In genomic region chr5:136102099-136102820, GRCm38 (mm10) we compare ENCODE assay signal across 7 mouse cellular contexts. TPM values are rescaled to one million over a fixed set of nuclear protein-coding genes. Genes with fewer than 3 reads are reported as not detected.
DNase-seq lines count a peak whose midpoint lies in the region; ATAC-seq and TF ChIP-seq lines count a peak whose summit lies in the region.

No protein-coding gene starts in this region.

- peak; percentile 76 for TF ChIP-seq CTCF in cortical plate, adult 2 months (IDR thresholded peaks at IDR 0.05; ENCODE audit: extremely low read depth, insufficient read depth, low read length)
- TF ChIP-seq CTCF in spleen, adult 2 months (IDR thresholded peaks at IDR 0.05; ENCODE audit: extremely low read depth, insufficient read depth, insufficient read length, insufficient replicate concordance), result peak; percentile 82

- H3K27me3 ChIP-seq in limb, embryonic 13.5 days, result peaks cover 31% of the 10 kb centered on the region
- peaks cover 9% of the 10 kb centered on the region; the same call in 1 of the 2 replicates for H3K27me3 ChIP-seq in midbrain, embryonic 15.5 days (replicated peaks)
- no peaks in the 10 kb centered on the region for H3K27me3 ChIP-seq in spleen, adult 2 months (ENCODE audit: control insufficient read depth, insufficient read depth, low read length)

- TF ChIP-seq POLR2A in cortical plate, adult 2 months (IDR thresholded peaks at IDR 0.05; ENCODE audit: extremely low read depth, insufficient read depth, low read length), result no peak
- no peak for TF ChIP-seq POLR2A in spleen, adult 2 months (IDR thresholded peaks at IDR 0.05; ENCODE audit: low read depth, low read length)

- 5% methylated on average over 41 of the region's 41 CpGs for WGBS in limb, embryonic 13.5 days
- WGBS in midbrain, embryonic 15.5 days, result 5% methylated on average over 41 of the region's 41 CpGs
- WGBS in spleen, adult 2 months, result 13% methylated on average over 41 of the region's 41 CpGs

- peak overlapping the region; percentile 32 for H3K4me3 ChIP-seq in cortical plate, adult 2 months (ENCODE audit: insufficient read depth, low read length)
- H3K4me3 ChIP-seq in limb, embryonic 13.5 days, result peak overlapping the region; percentile 37
- H3K4me3 ChIP-seq in midbrain, embryonic 15.5 days, result peak overlapping the region; percentile 42
- peak overlapping the region; percentile 52; the same call in 1 of the 2 replicates for H3K4me3 ChIP-seq in spleen, adult 2 months (ENCODE audit: extremely low read depth, insufficient read depth, insufficient read length)

- H3K4me1 ChIP-seq in cortical plate, adult 2 months (ENCODE audit: control insufficient read depth, insufficient read depth, low read length), result no peaks in the 10 kb centered on the region
- peaks cover 9% of the 10 kb centered on the region for H3K4me1 ChIP-seq in limb, embryonic 13.5 days
- peaks cover 7% of the 10 kb centered on the region for H3K4me1 ChIP-seq in midbrain, embryonic 15.5 days
- peaks cover 4% of the 10 kb centered on the region; the same call in 1 of the 2 replicates for H3K4me1 ChIP-seq in spleen, adult 2 months (ENCODE audit: control insufficient read depth, insufficient read depth, insufficient read length)

- H3K27ac ChIP-seq in cortical plate, adult 2 months (ENCODE audit: insufficient read depth, low read length), result no peak overlapping the region
- no peak overlapping the region for H3K27ac ChIP-seq in limb, embryonic 13.5 days
- H3K27ac ChIP-seq in midbrain, embryonic 15.5 days, result peak overlapping the region; percentile 42
- H3K27ac ChIP-seq in spleen, adult 2 months (ENCODE audit: insufficient read depth, low read length), result no peak overlapping the region

- peak overlapping the region; percentile 59 for H3K9ac ChIP-seq in limb, embryonic 13.5 days
- peak overlapping the region; percentile 45 for H3K9ac ChIP-seq in midbrain, embryonic 15.5 days

- peak overlapping the region; percentile 66 for H3K4me2 ChIP-seq in limb, embryonic 13.5 days (replicated peaks)
- peak overlapping the region; percentile 68 for H3K4me2 ChIP-seq in midbrain, embryonic 15.5 days

- peak; percentile 71; the same call in 1 of the 2 replicates for ATAC-seq in limb, embryonic 13.5 days (ENCODE audit: low FRiP score, low read depth)
- peak; percentile 91 for ATAC-seq in midbrain, embryonic 15.5 days (replicated peaks)

- DNase-seq in adrenal gland, postnatal 10 days, result peak; percentile 79
- DNase-seq in gastrocnemius, postnatal 14 days, result peak; percentile 70
- peak; percentile 73 for DNase-seq in kidney, adult 18-20 months
- DNase-seq in spleen, adult 2 months (ENCODE audit: low read depth in 1 of 2, low spot score in 2 of 2), result peak; percentile 35 to 57

- intact Hi-C loops in gastrocnemius, postnatal 14 days (cut with DNase I; ENCODE audit: low total_unique reads), result no loop called here

- H3K36me3 ChIP-seq in limb, embryonic 13.5 days, result peaks cover 12% of the 10 kb centered on the region
- H3K36me3 ChIP-seq in midbrain, embryonic 15.5 days (replicated peaks), result no peaks in the 10 kb centered on the region
- H3K36me3 ChIP-seq in spleen, adult 2 months (ENCODE audit: control insufficient read depth, insufficient read depth, low read length), result no peaks in the 10 kb centered on the region; the same call in 1 of the 2 replicates

- 0 out of 2 replicates have a peak, but pooled peaks cover 6% of the 10 kb centered on the region for H3K9me3 ChIP-seq in limb, embryonic 13.5 days
- no peaks in the 10 kb centered on the region for H3K9me3 ChIP-seq in midbrain, embryonic 15.5 days

RNA-seq across cellular contexts. Expression of gene Polr2j, which starts 14.2 kb away (rescaled TPM):
- total RNA-seq in adrenal gland, postnatal 10 days (2021), result 10 to 100 TPM; 84.1 to 89.4 TPM
- polyA plus RNA-seq in cortical plate, adult 2 months (2012; rRNA removed), result 121 and 126 TPM in 2 replicates
- total RNA-seq in gastrocnemius, postnatal 14 days (2021), result 10 to 100 TPM; 52.9 to 66.0 TPM
- 233 and 254 TPM in 2 replicates for polyA plus RNA-seq in limb, embryonic 13.5 days (2015; fragmentation: Nextera tagmentation; extraction: Ambion mirVana)
- 196 and 200 TPM in 2 replicates for polyA plus RNA-seq in midbrain, embryonic 15.5 days (2015; fragmentation: Nextera tagmentation; extraction: Ambion mirVana)
- polyA plus RNA-seq in spleen, adult 2 months (2012; rRNA removed), result 32.3 and 38.1 TPM in 2 replicates

RNA-seq across cellular contexts. Expression of gene Rasa4, which starts 18.5 kb away (rescaled TPM):
- total RNA-seq in adrenal gland, postnatal 10 days (2021), result 10 to 100 TPM in 1 of 2 experiments, 1 to 10 TPM in 1; 8.4 to 13.7 TPM
- polyA plus RNA-seq in cortical plate, adult 2 months (2012; rRNA removed), result 6.5 and 7.4 TPM in 2 replicates
- total RNA-seq in gastrocnemius, postnatal 14 days (2021), result 10 to 100 TPM; 14.6 to 15.3 TPM
- polyA plus RNA-seq in limb, embryonic 13.5 days (2015; fragmentation: Nextera tagmentation; extraction: Ambion mirVana), result 17.0 and 18.5 TPM in 2 replicates
- polyA plus RNA-seq in midbrain, embryonic 15.5 days (2015; fragmentation: Nextera tagmentation; extraction: Ambion mirVana), result 22.0 and 22.8 TPM in 2 replicates
- 38.1 and 43.0 TPM in 2 replicates for polyA plus RNA-seq in spleen, adult 2 months (2012; rRNA removed)

RNA-seq across cellular contexts. Expression of gene Lrwd1, which starts 33.6 kb away (rescaled TPM):
- 10 to 100 TPM in 1 of 2 experiments, 1 to 10 TPM in 1; 8.6 to 11.9 TPM for total RNA-seq in adrenal gland, postnatal 10 days (2021)
- 18.2 and 19.8 TPM in 2 replicates for polyA plus RNA-seq in cortical plate, adult 2 months (2012; rRNA removed)
- total RNA-seq in gastrocnemius, postnatal 14 days (2021), result 1 to 10 TPM; 4.0 to 4.3 TPM
- polyA plus RNA-seq in limb, embryonic 13.5 days (2015; fragmentation: Nextera tagmentation; extraction: Ambion mirVana), result 44.6 and 45.4 TPM in 2 replicates
- polyA plus RNA-seq in midbrain, embryonic 15.5 days (2015; fragmentation: Nextera tagmentation; extraction: Ambion mirVana), result 28.6 and 30.7 TPM in 2 replicates
- 39.5 and 46.4 TPM in 2 replicates for polyA plus RNA-seq in spleen, adult 2 months (2012; rRNA removed)

RNA-seq across cellular contexts. Expression of gene Alkbh4, which starts 33.7 kb away (rescaled TPM):
- total RNA-seq in adrenal gland, postnatal 10 days (2021), result 1 to 10 TPM; 5.6 to 9.2 TPM
- 10.4 and 11.3 TPM in 2 replicates for polyA plus RNA-seq in cortical plate, adult 2 months (2012; rRNA removed)
- 1 to 10 TPM; 4.4 to 5.1 TPM for total RNA-seq in gastrocnemius, postnatal 14 days (2021)
- polyA plus RNA-seq in limb, embryonic 13.5 days (2015; fragmentation: Nextera tagmentation; extraction: Ambion mirVana), result 28.0 and 29.7 TPM in 2 replicates
- 22.3 and 22.8 TPM in 2 replicates for polyA plus RNA-seq in midbrain, embryonic 15.5 days (2015; fragmentation: Nextera tagmentation; extraction: Ambion mirVana)
- 19.6 and 28.4 TPM in 2 replicates for polyA plus RNA-seq in spleen, adult 2 months (2012; rRNA removed)

RNA-seq across cellular contexts. Expression of gene Upk3bl, which starts 48.0 kb away (rescaled TPM):
- total RNA-seq in adrenal gland, postnatal 10 days (2021), result under 1 TPM; 0.39 to 0.45 TPM
- 0.45 and 0.61 TPM in 2 replicates for polyA plus RNA-seq in cortical plate, adult 2 months (2012; rRNA removed)
- under 1 TPM in 1 of 2 experiments, not detected in 1; 0.27 TPM for total RNA-seq in gastrocnemius, postnatal 14 days (2021)
- polyA plus RNA-seq in limb, embryonic 13.5 days (2015; fragmentation: Nextera tagmentation; extraction: Ambion mirVana), result 2.2 and 3.5 TPM in 2 replicates
- not detected in 2 replicates for polyA plus RNA-seq in midbrain, embryonic 15.5 days (2015; fragmentation: Nextera tagmentation; extraction: Ambion mirVana)
- polyA plus RNA-seq in spleen, adult 2 months (2012; rRNA removed), result not detected in 2 replicates
